ENCODE assay signal across 18 mouse cellular contexts in genomic region chr1:191306316-191306715, GRCm38 (mm10). TPM values are rescaled to one million over a fixed set of nuclear protein-coding genes. Genes with fewer than 3 reads are reported as not detected.
DNase-seq lines count a peak whose midpoint lies in the region; ATAC-seq and TF ChIP-seq lines count a peak whose summit lies in the region.
"Had no signal": no experiment of that assay in that cellular context is flagged by ENCODE, and none has a peak within 500 bp of the region (broad histone marks: within the 10 kb centered on the region; RNA-seq: fewer than 3 reads in every experiment).

No protein-coding gene starts in this region.

- no peaks in the 10 kb centered on the region for H3K4me1 ChIP-seq in kidney, postnatal 0 days (replicated peaks; ENCODE audit: insufficient read depth, low read length)
- no peaks in the 10 kb centered on the region for H3K4me1 ChIP-seq in midbrain, embryonic 11.5 days (ENCODE audit: control insufficient read depth, insufficient read depth, low read length)
- no peaks in the 10 kb centered on the region for H3K4me1 ChIP-seq in midbrain, embryonic 16.5 days (ENCODE audit: control insufficient read depth, insufficient read depth, low read length)
- H3K4me1 ChIP-seq in stomach, postnatal 0 days (replicated peaks; ENCODE audit: control insufficient read depth, insufficient read depth): no peaks in the 10 kb centered on the region
- H3K4me1 ChIP-seq: forebrain, embryonic 13.5 days; midbrain, embryonic 13.5 days had no signal

- H3K4me2 ChIP-seq in kidney, postnatal 0 days (ENCODE audit: low read length): no peak overlapping the region
- no peak overlapping the region for H3K4me2 ChIP-seq in midbrain, embryonic 11.5 days
- H3K4me2 ChIP-seq in midbrain, embryonic 16.5 days (ENCODE audit: low read length): no peak overlapping the region
- no peak overlapping the region for H3K4me2 ChIP-seq in stomach, postnatal 0 days (replicated peaks; ENCODE audit: low read depth)
- H3K4me2 ChIP-seq: forebrain, embryonic 13.5 days; heart, embryonic 15.5 days; limb, embryonic 15.5 days; midbrain, embryonic 13.5 days had no signal

- no peak overlapping the region for H3K9ac ChIP-seq in kidney, postnatal 0 days (ENCODE audit: low read depth, low read length)
- H3K9ac ChIP-seq in midbrain, embryonic 11.5 days (ENCODE audit: low read length): no peak overlapping the region
- no peak overlapping the region for H3K9ac ChIP-seq in midbrain, embryonic 16.5 days (ENCODE audit: low read depth, low read length)
- H3K9ac ChIP-seq in stomach, postnatal 0 days (ENCODE audit: low read length): no peak overlapping the region
- H3K9ac ChIP-seq: forebrain, embryonic 13.5 days; heart, embryonic 15.5 days; limb, embryonic 15.5 days; midbrain, embryonic 13.5 days had no signal

- no peak overlapping the region for H3K4me3 ChIP-seq in kidney, postnatal 0 days (replicated peaks; ENCODE audit: low read depth, low read length)
- no peak overlapping the region for H3K4me3 ChIP-seq in midbrain, embryonic 11.5 days (ENCODE audit: low read depth, low read length)
- no peak overlapping the region for H3K4me3 ChIP-seq in midbrain, embryonic 16.5 days (ENCODE audit: low read depth, low read length)
- no peak overlapping the region for H3K4me3 ChIP-seq in stomach, postnatal 0 days (ENCODE audit: low read depth, low read length)
- H3K4me3 ChIP-seq: embryonic facial prominence, embryonic 10.5 days; forebrain, embryonic 13.5 days; heart, embryonic 15.5 days; hindbrain, embryonic 10.5 days; limb, embryonic 15.5 days; midbrain, embryonic 13.5 days had no signal

- H3K27me3 ChIP-seq in kidney, postnatal 0 days (ENCODE audit: insufficient read depth, low read length): no peaks in the 10 kb centered on the region
- no peaks in the 10 kb centered on the region for H3K27me3 ChIP-seq in midbrain, embryonic 11.5 days (ENCODE audit: control insufficient read depth, insufficient read depth, low read length)
- H3K27me3 ChIP-seq in midbrain, embryonic 16.5 days (ENCODE audit: control insufficient read depth, insufficient read depth, low read depth, low read length): no peaks in the 10 kb centered on the region
- H3K27me3 ChIP-seq in stomach, postnatal 0 days (ENCODE audit: control insufficient read depth, insufficient read depth, low read length): no peaks in the 10 kb centered on the region
- H3K27me3 ChIP-seq: forebrain, embryonic 13.5 days; heart, embryonic 15.5 days; limb, embryonic 15.5 days; midbrain, embryonic 13.5 days had no signal

- H3K9me3 ChIP-seq in kidney, postnatal 0 days (replicated peaks; ENCODE audit: low read length): no peaks in the 10 kb centered on the region
- no peaks in the 10 kb centered on the region for H3K9me3 ChIP-seq in midbrain, embryonic 11.5 days (ENCODE audit: control insufficient read depth, low read length)
- H3K9me3 ChIP-seq in midbrain, embryonic 16.5 days (replicated peaks; ENCODE audit: control insufficient read depth, low read length, poor library complexity, severe bottlenecking): no peaks in the 10 kb centered on the region
- H3K9me3 ChIP-seq in stomach, postnatal 0 days (ENCODE audit: control insufficient read depth, low read length): no peaks in the 10 kb centered on the region
- H3K9me3 ChIP-seq: embryonic facial prominence, embryonic 10.5 days; forebrain, embryonic 13.5 days; heart, embryonic 15.5 days; hindbrain, embryonic 10.5 days; limb, embryonic 15.5 days had no signal

- no peak; the same call in 1 of the 2 replicates for ATAC-seq in kidney, postnatal 0 days (replicated peaks; ENCODE audit: low FRiP score, low read depth)
- no peak for ATAC-seq in midbrain, embryonic 11.5 days (ENCODE audit: low FRiP score)
- no peak for ATAC-seq in midbrain, embryonic 16.5 days
- ATAC-seq in stomach, postnatal 0 days (ENCODE audit: low FRiP score, low TSS enrichment): no peak
- ATAC-seq: forebrain, embryonic 13.5 days; midbrain, embryonic 13.5 days had no signal

- no peak overlapping the region for H3K27ac ChIP-seq in kidney, postnatal 0 days
- H3K27ac ChIP-seq in midbrain, embryonic 11.5 days (ENCODE audit: low read depth, low read length): no peak overlapping the region
- no peak overlapping the region for H3K27ac ChIP-seq in midbrain, embryonic 16.5 days (ENCODE audit: low read length)
- no peak overlapping the region for H3K27ac ChIP-seq in stomach, postnatal 0 days (replicated peaks)
- H3K27ac ChIP-seq: embryonic facial prominence, embryonic 10.5 days; forebrain, embryonic 13.5 days; heart, embryonic 15.5 days; hindbrain, embryonic 10.5 days; limb, embryonic 15.5 days; midbrain, embryonic 13.5 days had no signal

- no peaks in the 10 kb centered on the region for H3K36me3 ChIP-seq in kidney, postnatal 0 days (ENCODE audit: insufficient read depth, low read length)
- no peaks in the 10 kb centered on the region for H3K36me3 ChIP-seq in midbrain, embryonic 11.5 days (ENCODE audit: control insufficient read depth, insufficient read depth, low read length)
- peaks cover 9% of the 10 kb centered on the region for H3K36me3 ChIP-seq in midbrain, embryonic 16.5 days (ENCODE audit: control insufficient read depth, insufficient read depth, low read length)
- 0 out of 2 replicates have a peak, but pooled peaks cover 2% of the 10 kb centered on the region for H3K36me3 ChIP-seq in stomach, postnatal 0 days (ENCODE audit: control insufficient read depth, insufficient read depth, low read length)

- TF ChIP-seq CTCF in kidney, postnatal 0 days (IDR thresholded peaks at IDR 0.05; ENCODE audit: low read depth): peak; percentile 35; the same call in 1 of the 2 replicates
- peak; percentile 7; the same call in 1 of the 2 replicates for TF ChIP-seq CTCF in brain, embryonic 14.5 days (IDR thresholded peaks at IDR 0.05; ENCODE audit: borderline replicate concordance, extremely low read depth, insufficient read depth, insufficient read length)
- TF ChIP-seq CTCF in stomach, postnatal 0 days (IDR thresholded peaks at IDR 0.05; ENCODE audit: low read depth): peak; percentile 43

- TF ChIP-seq POLR2A in brain, embryonic 14.5 days (IDR thresholded peaks at IDR 0.05; ENCODE audit: borderline replicate concordance, extremely low read depth, insufficient read depth, insufficient read length, poor library complexity, severe bottlenecking): no peak

- TF ChIP-seq EP300 in stomach, postnatal 0 days (optimal IDR thresholded peaks at IDR 0.05): no peak

- WGBS in kidney, postnatal 0 days: 73% methylated on average over 9 of the region's 9 CpGs
- 89% methylated on average over 9 of the region's 9 CpGs for WGBS in midbrain, embryonic 11.5 days
- WGBS in midbrain, embryonic 16.5 days: 85% methylated on average over 9 of the region's 9 CpGs
- WGBS in stomach, postnatal 0 days: 85% methylated on average over 9 of the region's 9 CpGs

- no peak for DNase-seq in kidney, postnatal 0 days (ENCODE audit: low spot score)
- DNase-seq in kidney, postnatal 14 days: no peak
- peak; percentile 85 for DNase-seq in midbrain, embryonic 11.5 days (ENCODE audit: low spot score, missing footprints)
- DNase-seq in brain, embryonic 14.5 days (ENCODE audit: low read depth): no peak
- no peak for DNase-seq in stomach, postnatal 0 days (ENCODE audit: low spot score)
- DNase-seq in spleen, postnatal 14 days (ENCODE audit: low spot score in 2 of 2): no peak
- DNase-seq: adrenal gland, adult 2 months; cerebellum, postnatal 36 days; heart, adult 11 months; layer of hippocampus, adult 9-11 months; lung, postnatal 36 days had no signal

RNA-seq across cellular contexts. Expression of gene Nenf, which starts 11.7 kb away (rescaled TPM):
- polyA plus RNA-seq in kidney, postnatal 0 days (2015; fragmentation: Nextera tagmentation; extraction: Ambion mirVana): 140 and 144 TPM in 2 replicates
- polyA plus RNA-seq in midbrain, embryonic 11.5 days (2014; fragmentation: Nextera tagmentation; extraction: Ambion mirVana): 70.5 and 77.9 TPM in 2 replicates
- polyA plus RNA-seq in midbrain, embryonic 16.5 days (2015; fragmentation: Nextera tagmentation; extraction: Ambion mirVana): 121 and 139 TPM in 2 replicates
- 118 and 133 TPM in 2 replicates for polyA plus RNA-seq in brain, embryonic 14.5 days (2012; rRNA removed)
- 117 and 120 TPM in 2 replicates for polyA plus RNA-seq in stomach, postnatal 0 days (2015; fragmentation: Nextera tagmentation; extraction: Ambion mirVana)

RNA-seq across cellular contexts. Expression of gene Tmem206, which starts 19.4 kb away (rescaled TPM):
- polyA plus RNA-seq in kidney, postnatal 0 days (2015; fragmentation: Nextera tagmentation; extraction: Ambion mirVana): 19.7 and 24.5 TPM in 2 replicates
- polyA plus RNA-seq in midbrain, embryonic 11.5 days (2014; fragmentation: Nextera tagmentation; extraction: Ambion mirVana): 38.5 and 39.1 TPM in 2 replicates
- 41.0 and 43.0 TPM in 2 replicates for polyA plus RNA-seq in midbrain, embryonic 16.5 days (2015; fragmentation: Nextera tagmentation; extraction: Ambion mirVana)
- polyA plus RNA-seq in brain, embryonic 14.5 days (2012; rRNA removed): 30.7 and 35.6 TPM in 2 replicates
- 6.7 and 6.8 TPM in 2 replicates for polyA plus RNA-seq in stomach, postnatal 0 days (2015; fragmentation: Nextera tagmentation; extraction: Ambion mirVana)
